8 mouse cellular contexts compared by ENCODE assay signal in genomic region chr8:91713677-91714312, GRCm38 (mm10).
A peak's percentile ranks its signal among the peaks of the same experiment; 100 is the strongest.
DNase-seq lines count a peak whose midpoint lies in the region; ATAC-seq lines count a peak whose summit lies in the region.

No protein-coding gene starts in this region.

- no peaks in the 10 kb centered on the region for H3K36me3 ChIP-seq in heart, embryonic 10.5 days
- no peaks in the 10 kb centered on the region for H3K36me3 ChIP-seq in hindbrain, embryonic 11.5 days (ENCODE audit: control insufficient read depth, insufficient read depth, low read length)
- no peaks in the 10 kb centered on the region for H3K36me3 ChIP-seq in limb, embryonic 12.5 days

- H3K9me3 ChIP-seq in heart, embryonic 10.5 days = no peaks in the 10 kb centered on the region
- no peaks in the 10 kb centered on the region for H3K9me3 ChIP-seq in hindbrain, embryonic 11.5 days (ENCODE audit: control insufficient read depth, low read length)
- H3K9me3 ChIP-seq in limb, embryonic 12.5 days = no peaks in the 10 kb centered on the region

- ATAC-seq in hindbrain, embryonic 11.5 days (ENCODE audit: low FRiP score) = no peak
- ATAC-seq in limb, embryonic 12.5 days (ENCODE audit: insufficient number of reproducible peaks, insufficient read depth, low FRiP score, low TSS enrichment, low read depth) = no peak
- ATAC-seq in granulocyte monocyte progenitor cell, adult 5-6 weeks (replicated peaks; ENCODE audit: poor library complexity, severe bottlenecking) = no peak

- intact Hi-C loops in heart, postnatal 14 days (cut with DNase I) = no loop called here

- peaks cover 74% of the 10 kb centered on the region for H3K4me1 ChIP-seq in heart, embryonic 10.5 days
- H3K4me1 ChIP-seq in hindbrain, embryonic 11.5 days (replicated peaks; ENCODE audit: control insufficient read depth, insufficient read depth, low read length) = peaks cover 8% of the 10 kb centered on the region
- H3K4me1 ChIP-seq in limb, embryonic 12.5 days (replicated peaks) = peaks cover 34% of the 10 kb centered on the region

- peak overlapping the region; percentile 53 for H3K4me2 ChIP-seq in hindbrain, embryonic 11.5 days (replicated peaks; ENCODE audit: low read depth, low read length)
- H3K4me2 ChIP-seq in limb, embryonic 12.5 days = peak overlapping the region; percentile 52

- DNase-seq in heart, embryonic 10.5 days (ENCODE audit: low spot score) = no peak
- DNase-seq in heart, postnatal 14 days = no peak
- DNase-seq in hindbrain, embryonic 11.5 days (ENCODE audit: low spot score) = peak; percentile 60
- peak; percentile 42 for DNase-seq in neural tube, embryonic 10.5 days (ENCODE audit: extremely low spot score, low spot score)
- DNase-seq in adrenal gland, adult 2 months = no peak
- no peak for DNase-seq in gastrocnemius, postnatal 25 days

- H3K4me3 ChIP-seq in heart, embryonic 10.5 days = peak overlapping the region; percentile 54
- peak overlapping the region; percentile 19; the same call in 1 of the 2 replicates for H3K4me3 ChIP-seq in hindbrain, embryonic 11.5 days (ENCODE audit: low read depth, low read length)
- H3K4me3 ChIP-seq in limb, embryonic 12.5 days (replicated peaks) = peak overlapping the region; percentile 25

- peak overlapping the region; percentile 58 for H3K9ac ChIP-seq in hindbrain, embryonic 11.5 days (ENCODE audit: low read depth, low read length)
- H3K9ac ChIP-seq in limb, embryonic 12.5 days (replicated peaks) = no peak overlapping the region

- no peaks in the 10 kb centered on the region for H3K27me3 ChIP-seq in heart, embryonic 10.5 days (ENCODE audit: insufficient read depth, poor library complexity, severe bottlenecking)
- no peaks in the 10 kb centered on the region for H3K27me3 ChIP-seq in hindbrain, embryonic 11.5 days (ENCODE audit: control insufficient read depth, insufficient read depth, low read length)
- peaks cover 98% of the 10 kb centered on the region for H3K27me3 ChIP-seq in limb, embryonic 12.5 days

- peak overlapping the region; percentile 90 for H3K27ac ChIP-seq in heart, embryonic 10.5 days
- H3K27ac ChIP-seq in hindbrain, embryonic 11.5 days (ENCODE audit: low read depth, low read length) = 0 out of 2 replicates have a peak overlapping the region, but pooled peaks have one; percentile 14
- no peak overlapping the region for H3K27ac ChIP-seq in limb, embryonic 12.5 days

- 10% methylated on average over 12 of the region's 12 CpGs for WGBS in heart, embryonic 10.5 days
- 6% methylated on average over 12 of the region's 12 CpGs for WGBS in hindbrain, embryonic 11.5 days
- WGBS in limb, embryonic 12.5 days = 2% methylated on average over 12 of the region's 12 CpGs

Comparison
In these comparisons a context has a peak if more than half of its experiments do, and no peak if none do; other contexts are left out.
1. DNase-seq: peak in hindbrain, embryonic 11.5 days (single experiment) and neural tube, embryonic 10.5 days (single experiment); none in heart, embryonic 10.5 days (single experiment), heart, postnatal 14 days (0 of 2), adrenal gland, adult 2 months (single experiment) and gastrocnemius, postnatal 25 days (single experiment).
2. Peak in every context shown above with its lines, with median percentiles within 50 percentile points of each other: H3K4me3 ChIP-seq.